Mouse (Mus musculus): ENCODE results near the gene Pdxdc1.

GRCm38 (mm10) chr16:13945153-13945552, 42.2 kb upstream of the Pdxdc1 start:
- TF ChIP-seq CTCF (IDR thresholded peaks at IDR 0.05; ENCODE audit: low read depth, low read length) (no peak), GATA1 (IDR thresholded peaks at IDR 0.05; ENCODE audit: borderline replicate concordance, low read length) (no peak), TAL1 (conservative IDR thresholded peaks at IDR 0.05; ENCODE audit: low read depth, low read length) (no peak), POLR2AphosphoS5 (IDR thresholded peaks at IDR 0.05; ENCODE audit: insufficient replicate concordance, low read depth, low read length) (no peak)

Measured in G1E (cell line).